20 mouse cellular contexts compared by ENCODE assay signal in genomic region chr11:69472687-69473086, GRCm38 (mm10). TPM values are rescaled to one million over a fixed set of nuclear protein-coding genes. Genes with fewer than 3 reads are reported as not detected.
A peak's percentile ranks its signal among the peaks of the same experiment; 100 is the strongest.
DNase-seq lines count a peak whose midpoint lies in the region; ATAC-seq and TF ChIP-seq lines count a peak whose summit lies in the region.
"Had no signal": no experiment of that assay in that cellular context is flagged by ENCODE, and none has a peak within 500 bp of the region (broad histone marks: within the 10 kb centered on the region; RNA-seq: fewer than 3 reads in every experiment).

No protein-coding gene starts in this region.

- H3K9ac ChIP-seq in intestine, postnatal 0 days (ENCODE audit: low read depth, low read length), result no peak overlapping the region
- H3K9ac ChIP-seq: hindbrain, embryonic 15.5 days; limb, embryonic 15.5 days had no signal

- TF ChIP-seq CTCF in intestine, postnatal 0 days (IDR thresholded peaks at IDR 0.05; ENCODE audit: low read depth), result no peak

- no peaks in the 10 kb centered on the region for H3K9me3 ChIP-seq in intestine, postnatal 0 days (ENCODE audit: control insufficient read depth)
- H3K9me3 ChIP-seq: embryonic facial prominence, embryonic 10.5 days; hindbrain, embryonic 15.5 days; limb, embryonic 15.5 days had no signal

- H3K27me3 ChIP-seq in intestine, postnatal 0 days (replicated peaks; ENCODE audit: control insufficient read depth, insufficient read depth, low read length), result no peaks in the 10 kb centered on the region
- H3K27me3 ChIP-seq: hindbrain, embryonic 15.5 days; limb, embryonic 15.5 days had no signal

- H3K27ac ChIP-seq in intestine, postnatal 0 days (ENCODE audit: low read depth, low read length), result no peak overlapping the region
- H3K27ac ChIP-seq: embryonic facial prominence, embryonic 10.5 days; gastrocnemius, adult 2 months; hindbrain, embryonic 15.5 days; limb, embryonic 15.5 days; macrophage had no signal

- no peak overlapping the region for H3K4me2 ChIP-seq in intestine, postnatal 0 days (replicated peaks; ENCODE audit: low read depth)
- H3K4me2 ChIP-seq: hindbrain, embryonic 15.5 days; limb, embryonic 15.5 days; midbrain, embryonic 11.5 days had no signal

- peak; percentile 25 for DNase-seq in lung, postnatal 36 days
- no peak for DNase-seq in lung, postnatal 10 days
- DNase-seq in c-Kit-positive CD71-negative TER-119-negative erythroid progenitor cells, embryonic 14.5 days (ENCODE audit: low read depth), result peak; percentile 9
- peak; percentile 85 for DNase-seq in yolk sac, embryonic 10.5 days (ENCODE audit: low spot score)
- no peak for DNase-seq in adrenal gland, postnatal 4 days (ENCODE audit: low spot score in 2 of 2)
- no peak for DNase-seq in spleen, postnatal 14 days (ENCODE audit: low spot score in 2 of 2)
- DNase-seq in thymus, adult 18-20 months, result no peak
- DNase-seq: cerebellum, adult 9-10 months; gastrocnemius, adult 2 months; heart, postnatal 36 days; kidney, postnatal 4 days; layer of hippocampus, postnatal 36 days; right cerebral cortex, postnatal 25 days; thymus, postnatal 14 days had no signal

- H3K4me3 ChIP-seq in intestine, postnatal 0 days (ENCODE audit: low read depth, low read length), result no peak overlapping the region
- H3K4me3 ChIP-seq: embryonic facial prominence, embryonic 10.5 days; gastrocnemius, adult 2 months; hindbrain, embryonic 15.5 days; limb, embryonic 15.5 days had no signal

- 30% methylated on average over 5 of the region's 5 CpGs for WGBS in intestine, postnatal 0 days

- peak; percentile 73 for ATAC-seq in intestine, postnatal 0 days

- H3K4me1 ChIP-seq in intestine, postnatal 0 days (replicated peaks; ENCODE audit: control insufficient read depth, insufficient read depth, low read length), result no peaks in the 10 kb centered on the region
- H3K4me1 ChIP-seq: hindbrain, embryonic 15.5 days had no signal

- no peaks in the 10 kb centered on the region for H3K36me3 ChIP-seq in intestine, postnatal 0 days (ENCODE audit: control insufficient read depth, insufficient read depth)
- H3K36me3 ChIP-seq: embryonic facial prominence, embryonic 10.5 days; hindbrain, embryonic 15.5 days; limb, embryonic 15.5 days had no signal

RNA-seq across cellular contexts. Expression of gene Kdm6b, which starts 59.2 kb away (rescaled TPM):
- 18.2 and 23.6 TPM in 2 replicates for polyA plus RNA-seq in intestine, postnatal 0 days (2015; fragmentation: Nextera tagmentation; extraction: Ambion mirVana)
- total RNA-seq in adrenal gland, postnatal 4 days (2021), result 10 to 100 TPM; 48.7 to 52.5 TPM

Comparison
In these comparisons a context has a peak if more than half of its experiments do, and no peak if none do; other contexts are left out.
1. DNase-seq: peak in lung, postnatal 36 days (single experiment), c-Kit-positive CD71-negative TER-119-negative erythroid progenitor cells, embryonic 14.5 days (single experiment) and yolk sac, embryonic 10.5 days (single experiment); none in lung, postnatal 10 days (single experiment), adrenal gland, postnatal 4 days (0 of 2), spleen, postnatal 14 days (0 of 2) and thymus, adult 18-20 months (0 of 2).